Mouse (Mus musculus) ES-E14 (cell line): ENCODE measurements around the gene Dnajc22. TPM values are rescaled to one million over a fixed set of nuclear protein-coding genes. Genes with fewer than 3 reads are reported as not detected.

Experiments used
- DNase-seq: peaks from one replicate; pipeline ENCODE4 v3.0.0-alpha.2; 2013; ENCODE audit warnings: low read depth, low spot score
- H3K27ac ChIP-seq: 2 replicates; pipeline ENCODE4 v1.5.1; 2012; ENCODE audit warnings: low read depth, mild to moderate bottlenecking, low read length, moderate library complexity, mixed read lengths; ENCODE audit not compliant: poor library complexity, insufficient read depth, severe bottlenecking
- H3K36me3 ChIP-seq: 2 replicates; pipeline ENCODE4 v1.6.1; 2012; ENCODE audit warnings: mild to moderate bottlenecking, low read length, moderate library complexity, mixed read lengths; ENCODE audit not compliant: control insufficient read depth, poor library complexity, insufficient read depth, severe bottlenecking
- H3K4me1 ChIP-seq, 2 experiments: fragments of 150-350 bp in 1 of 2; sonication (generic) in 1 of 2; 2 replicates each; pipeline ENCODE4 v1.6.1; 2012; ENCODE audit warnings: low read length in 2 of 2, mild to moderate bottlenecking in 1 of 2, mixed read lengths in 1 of 2; ENCODE audit not compliant: control insufficient read depth in 2 of 2, insufficient read depth in 2 of 2, poor library complexity in 1 of 2
- H3K4me3 ChIP-seq, 2 experiments: fragments of 150-350 bp in 1 of 2; sonication (generic) in 1 of 2; 2 replicates each; pipeline ENCODE4 v1.5.1; 2012; ENCODE audit warnings: low read length in 2 of 2, low read depth in 1 of 2, mild to moderate bottlenecking in 1 of 2, mixed read lengths in 1 of 2; ENCODE audit not compliant: insufficient read depth in 1 of 2, poor library complexity in 1 of 2, severe bottlenecking in 1 of 2
- H3K9ac ChIP-seq: 2 replicates; pipeline ENCODE4 v1.6.1; 2012; ENCODE audit warnings: low read depth, mild to moderate bottlenecking, low read length, mixed read lengths; ENCODE audit not compliant: poor library complexity, insufficient read depth, severe bottlenecking
- H3K9me3 ChIP-seq: fragments of 150-350 bp; sonication (generic); 2 replicates; pipeline ENCODE4 v1.6.1; 2012; ENCODE audit warnings: low read depth, mild to moderate bottlenecking, low read length; ENCODE audit not compliant: control insufficient read depth, insufficient read depth
- CHD2 ChIP-seq: IDR thresholded peaks from 2 replicates; pipeline ENCODE4 v1.6.1; 2014; ENCODE audit warnings: mild to moderate bottlenecking, low read depth, low read length, inconsistent platforms
- HCFC1 ChIP-seq: IDR thresholded peaks from 2 replicates; pipeline ENCODE4 v1.6.1; 2012; ENCODE audit warnings: low read length, inconsistent platforms, borderline replicate concordance; ENCODE audit not compliant: insufficient read depth
- MAFK ChIP-seq: IDR thresholded peaks from 2 replicates; pipeline ENCODE4 v1.6.1; 2014; ENCODE audit warnings: mild to moderate bottlenecking, low read depth, low read length, inconsistent platforms; ENCODE audit not compliant: insufficient read depth
- ZC3H11A ChIP-seq: IDR thresholded peaks from 2 replicates; pipeline ENCODE4 v1.6.1; 2012; ENCODE audit warnings: low read depth, mild to moderate bottlenecking, inconsistent platforms, low read length, borderline replicate concordance
- ZNF384 ChIP-seq: IDR thresholded peaks from 2 replicates; pipeline ENCODE4 v1.6.1; 2012; ENCODE audit warnings: low read depth, low read length, inconsistent platforms
- in situ Hi-C, 2 experiments: fragments of 600-800 bp; cut with MboI; formaldehyde crosslinking; loops; one replicate each; pipeline ENCODE4 v1.15.1; 2025; ENCODE audit warnings: low sequenced_read_pairs in 2 of 2, inconsistent platforms in 1 of 2; ENCODE audit not compliant: unreplicated experiment in 2 of 2
- total RNA-seq: library from RNA; depleted of rRNA; stranded (reverse); fragments of 300-350 nt; gene quantifications from 2 replicates; pipeline ENCODE4 v1.2.3, GENCODE M21; 2012

Gene Dnajc22
- total RNA-seq, 1 experiment, result 8.6 TPM

DNA sequence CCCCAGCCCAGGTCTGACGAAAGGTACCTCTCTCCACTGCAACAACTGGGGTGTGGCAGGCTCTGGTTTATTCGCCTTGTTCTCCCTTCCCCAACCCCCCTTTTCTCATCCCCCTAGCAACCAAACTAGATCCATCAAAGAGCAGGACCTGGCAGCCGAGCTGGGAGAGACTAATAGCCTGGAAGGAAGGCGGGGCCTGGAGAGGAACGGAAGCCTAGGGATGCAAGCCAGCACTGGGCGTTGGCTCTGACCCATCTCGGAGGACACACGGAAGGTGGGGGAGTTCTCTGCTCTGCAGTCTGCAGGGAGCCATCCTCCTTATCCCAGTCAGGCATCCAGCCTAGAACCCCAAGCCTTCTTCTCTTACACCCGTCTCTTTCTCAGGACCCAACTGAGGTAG lies 39.6 kb upstream of the Dnajc22 start:
- in situ Hi-C loops, result no loop called here
- H3K9me3 ChIP-seq, result no peaks in the 10 kb centered on the region
- TF ChIP-seq HCFC1 (no peak), ZC3H11A (no peak), ZNF384 (no peak), MAFK (no peak), CHD2 (no peak)
- H3K4me3 ChIP-seq, result 0 out of 4 replicates have a peak overlapping the region, but pooled peaks of 1 of the 2 experiments have one; percentile 17
- peaks cover 5 to 22% of the 10 kb centered on the region in 2 experiments for H3K4me1 ChIP-seq
- H3K9ac ChIP-seq, result no peak overlapping the region
- H3K36me3 ChIP-seq, result no peaks in the 10 kb centered on the region; the same call in 1 of the 2 replicates
- no peak overlapping the region for H3K27ac ChIP-seq
- DNase-seq, result no peak

- no peaks in the 10 kb centered on the region; the same call in 1 of the 2 replicates for H3K36me3 ChIP-seq
- TF ChIP-seq ZNF384 (no peak), HCFC1 (no peak), CHD2 (no peak), ZC3H11A (no peak), MAFK (no peak)
- H3K4me3 ChIP-seq, result peak within 1 kb of the TSS; percentile 71 to 73
- in situ Hi-C loops, result no loop called here
- no peak within 1 kb of the TSS for H3K27ac ChIP-seq
- no peak for DNase-seq
- peaks cover 4 to 22% of the 10 kb centered on the region in 2 experiments; a peak in 3 of 4 replicates for H3K4me1 ChIP-seq
- H3K9me3 ChIP-seq, result no peaks in the 10 kb centered on the region
- peak within 1 kb of the TSS; percentile 50; the same call in 1 of the 2 replicates for H3K9ac ChIP-seq
These were observed 37.9 kb upstream of the Dnajc22 start, which contains the start of gene Prph for GRCm38 (mm10) chr15:99055040-99055439. Prph (plus strand) TSS chr15:99055174.

DNA sequence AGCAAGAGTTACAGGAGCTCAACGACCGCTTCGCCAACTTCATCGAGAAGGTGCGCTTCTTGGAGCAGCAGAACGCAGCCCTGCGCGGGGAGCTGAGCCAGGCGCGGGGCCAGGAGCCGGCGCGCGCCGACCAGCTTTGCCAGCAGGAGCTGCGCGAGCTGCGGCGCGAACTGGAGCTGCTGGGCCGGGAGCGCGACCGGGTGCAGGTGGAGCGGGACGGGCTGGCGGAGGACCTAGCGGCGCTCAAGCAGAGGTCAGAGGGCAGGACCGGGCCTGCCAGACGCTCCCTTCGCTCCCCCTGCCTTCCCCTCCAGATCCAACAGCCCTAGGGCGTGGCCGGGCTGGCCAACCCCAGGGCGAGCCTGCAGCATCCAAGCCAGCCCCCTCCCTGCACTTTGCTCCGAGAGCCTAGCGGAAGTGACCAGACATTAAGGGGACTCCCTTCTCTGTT lies 37.4 kb upstream of the Dnajc22 start:
- in situ Hi-C loops, result no loop called here
- no peak for DNase-seq
- no peak overlapping the region for H3K27ac ChIP-seq

DNA sequence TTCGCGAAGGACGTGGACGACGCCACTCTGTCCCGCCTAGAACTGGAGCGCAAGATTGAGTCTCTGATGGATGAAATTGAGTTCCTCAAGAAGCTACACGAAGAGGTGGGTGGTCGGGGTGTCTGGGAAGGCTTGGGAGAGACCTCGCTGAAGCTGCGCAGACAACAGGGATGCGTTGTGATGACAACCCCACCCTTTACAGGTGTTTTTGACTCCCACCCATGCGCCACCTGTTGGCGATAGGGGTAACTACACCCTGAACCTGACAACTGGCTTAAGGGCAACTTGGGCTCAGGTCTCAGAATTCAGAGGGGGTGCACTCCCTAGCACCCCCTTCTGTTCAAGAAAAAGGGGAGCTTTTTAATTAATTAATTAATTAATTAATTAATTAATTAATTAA lies 36.6 kb upstream of the Dnajc22 start:
- no peak for TF ChIP-seq ZNF384
- no peak for TF ChIP-seq ZC3H11A
- no peak for TF ChIP-seq MAFK
- no peak for TF ChIP-seq CHD2
- TF ChIP-seq HCFC1, result no peak
- Histone ChIP-seq H3K4me3 (peak overlapping the region; percentile 71 to 73), H3K4me1 (peaks cover 4 to 22% of the 10 kb centered on the region in 2 experiments; a peak in 3 of 4 replicates), H3K27ac (no peak overlapping the region), H3K36me3 (no peaks in the 10 kb centered on the region; the same call in 1 of the 2 replicates), H3K9me3 (no peaks in the 10 kb centered on the region), H3K9ac (no peak overlapping the region)
- peak; percentile 87 for DNase-seq
- in situ Hi-C loops, result no loop called here

More for the DNA sequence above, 37.4 kb upstream of the Dnajc22 start:
- no peak for TF ChIP-seq CHD2
- no peak for TF ChIP-seq ZC3H11A
- TF ChIP-seq HCFC1, result no peak
- TF ChIP-seq ZNF384, result no peak
- TF ChIP-seq MAFK, result no peak
- Histone ChIP-seq H3K4me3 (peak overlapping the region; percentile 71 to 73), H3K9me3 (no peaks in the 10 kb centered on the region), H3K9ac (peak overlapping the region; percentile 45; the same call in 1 of the 2 replicates), H3K4me1 (peaks cover 4 to 22% of the 10 kb centered on the region in 2 experiments; a peak in 3 of 4 replicates), H3K36me3 (no peaks in the 10 kb centered on the region; the same call in 1 of the 2 replicates)
